Mouse (Mus musculus): ENCODE results near the gene Tceal3.
"Not testable (repeated sequence)": the region's sequence is repeated elsewhere in the genome, so short reads cannot be mapped to it uniquely, and the experiment has no call there.

Gene Tceal3

GRCm38 (mm10) chrX:136590199-136590896 lies at the start of gene Tceal3:
Tceal3 (plus strand) TSS chrX:136590842.
- peak; percentile 73 for DNase-seq

GRCm38 (mm10) chrX:136543956-136544355 lies 46.7 kb upstream of the Tceal3 start, which contains the start of gene Kir3dl2:
Kir3dl2 (minus strand) TSS chrX:136544056.
- not testable (repeated sequence) for DNase-seq

GRCm38 (mm10) chrX:136569094-136569493 lies 21.5 kb upstream of the Tceal3 start:
- not testable (repeated sequence) for DNase-seq

- DNase-seq: no peak
These were observed 6.0 kb upstream of the Tceal3 start for GRCm38 (mm10) chrX:136584617-136585016.

- DNase-seq: no peak
These were observed 235 bp downstream of the Tceal3 start for GRCm38 (mm10) chrX:136590897-136591257.

- DNase-seq: peak; percentile 60
These were observed 8.8 kb downstream of the Tceal3 start for GRCm38 (mm10) chrX:136599416-136599815.

GRCm38 (mm10) chrX:136606951-136607350 lies 16.3 kb downstream of the Tceal3 start:
- DNase-seq: no peak

GRCm38 (mm10) chrX:136607395-136607794 lies 16.8 kb downstream of the Tceal3 start:
- DNase-seq: no peak

- no peak for DNase-seq
These were observed 20.7 kb downstream of the Tceal3 start for GRCm38 (mm10) chrX:136611346-136611745.

GRCm38 (mm10) chrX:136615889-136616288 lies 25.2 kb downstream of the Tceal3 start:
- not testable (repeated sequence) for DNase-seq

GRCm38 (mm10) chrX:136624905-136625569 lies 34.4 kb downstream of the Tceal3 start:
- DNase-seq: peak; percentile 58

GRCm38 (mm10) chrX:136625959-136626358 lies 35.3 kb downstream of the Tceal3 start:
- DNase-seq: no peak

GRCm38 (mm10) chrX:136635116-136635515 lies 44.5 kb downstream of the Tceal3 start:
- no peak for DNase-seq

- peak; percentile 3 for DNase-seq
These were observed 49.1 kb downstream of the Tceal3 start for GRCm38 (mm10) chrX:136639754-136640153.

- DNase-seq: not testable (repeated sequence)
These were observed 55.2 kb downstream of the Tceal3 start for GRCm38 (mm10) chrX:136645857-136646256.

- DNase-seq: peak; percentile 48
These were observed 75.7 kb downstream of the Tceal3 start for GRCm38 (mm10) chrX:136666281-136666706.

GRCm38 (mm10) chrX:136666762-136667464 lies 76.3 kb downstream of the Tceal3 start:
- DNase-seq: peak; percentile 25

GRCm38 (mm10) chrX:136668794-136669193 lies 78.2 kb downstream of the Tceal3 start:
- DNase-seq: no peak

GRCm38 (mm10) chrX:136680989-136681388 lies 90.3 kb downstream of the Tceal3 start:
- DNase-seq: no peak

GRCm38 (mm10) chrX:136691606-136692293 lies 101.1 kb downstream of the Tceal3 start:
- DNase-seq: not testable (repeated sequence)

GRCm38 (mm10) chrX:136692294-136692675 lies 101.6 kb downstream of the Tceal3 start:
- no peak for DNase-seq

- DNase-seq: no peak
These were observed 102.6 kb downstream of the Tceal3 start for GRCm38 (mm10) chrX:136693196-136693595.

Data from right cerebral cortex, postnatal 4 days (tissue).